ENCODE assay signal across 8 mouse cellular contexts in the genomic region with DNA sequence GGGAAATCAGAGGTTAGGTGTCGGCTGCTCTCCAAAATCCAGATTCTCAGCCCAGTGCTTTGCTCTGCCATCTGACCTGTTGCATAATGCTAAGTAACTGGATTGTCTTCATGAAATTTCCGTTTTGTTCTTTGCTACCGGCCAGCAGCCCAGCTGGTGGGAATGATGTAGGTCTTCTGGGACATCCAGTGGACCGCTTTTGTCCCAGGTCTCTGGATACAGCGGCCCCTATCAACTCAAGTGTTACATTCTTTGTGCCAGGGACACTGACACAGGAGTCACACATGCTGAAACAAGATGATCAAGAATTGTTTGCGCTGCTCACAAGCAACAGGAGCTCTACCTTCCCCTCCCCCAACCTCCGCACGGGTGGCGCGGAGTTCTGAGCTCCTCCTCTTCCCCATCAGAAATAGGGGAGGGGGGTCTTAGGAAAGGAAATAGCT. TPM values are rescaled to one million over a fixed set of nuclear protein-coding genes. Genes with fewer than 3 reads are reported as not detected.
DNase-seq lines count a peak whose midpoint lies in the region; TF ChIP-seq lines count a peak whose summit lies in the region.

No protein-coding gene starts in this region.

- TF ChIP-seq CTCF in cerebellum, adult 2 months (IDR thresholded peaks at IDR 0.05; ENCODE audit: borderline replicate concordance, insufficient read depth, low read depth, low read length), result no peak

- H3K4me3 ChIP-seq in midbrain, embryonic 10.5 days, result peak overlapping the region; percentile 82
- H3K4me3 ChIP-seq in cerebellum, adult 2 months (replicated peaks; ENCODE audit: insufficient read depth, low read depth, low read length), result no peak overlapping the region

- H3K9me3 ChIP-seq in midbrain, embryonic 10.5 days (replicated peaks), result no peaks in the 10 kb centered on the region

- H3K27ac ChIP-seq in midbrain, embryonic 10.5 days (replicated peaks), result peak overlapping the region; percentile 96
- H3K27ac ChIP-seq in cerebellum, adult 2 months (ENCODE audit: insufficient read depth, low read length), result no peak overlapping the region

- H3K27me3 ChIP-seq in midbrain, embryonic 10.5 days (ENCODE audit: low read depth, poor library complexity, severe bottlenecking), result no peaks in the 10 kb centered on the region
- H3K27me3 ChIP-seq in cerebellum, adult 2 months (ENCODE audit: control insufficient read depth, insufficient read depth, low read length), result no peaks in the 10 kb centered on the region

- peaks cover 64% of the 10 kb centered on the region for H3K4me1 ChIP-seq in midbrain, embryonic 10.5 days
- H3K4me1 ChIP-seq in cerebellum, adult 2 months (ENCODE audit: control insufficient read depth, insufficient read depth, low read length), result no peaks in the 10 kb centered on the region

- intact Hi-C loops in gastrocnemius, postnatal 14 days (cut with DNase I; ENCODE audit: low total_unique reads), result no loop called here

- H3K36me3 ChIP-seq in midbrain, embryonic 10.5 days, result peaks cover 27% of the 10 kb centered on the region

- peak; percentile 20 for DNase-seq in thymus, postnatal 4 days
- DNase-seq in thymus, postnatal 25 days, result no peak
- peak; percentile 30 for DNase-seq in gastrocnemius, postnatal 14 days
- peak; percentile 35 for DNase-seq in hindlimb bud, embryonic 11.5 days (ENCODE audit: extremely low spot score, low read depth, low spot score)
- DNase-seq in midbrain, embryonic 10.5 days (ENCODE audit: low spot score), result no peak
- no peak for DNase-seq in cerebellum, adult 2 months
- DNase-seq in c-Kit-positive CD71-positive TER-119-positive erythroid progenitor cells, embryonic 14.5 days (ENCODE audit: low spot score), result no peak
- DNase-seq in spleen, postnatal 4 days (ENCODE audit: low spot score in 2 of 2), result no peak

- WGBS in midbrain, embryonic 10.5 days, result 1% methylated on average over 10 of the region's 10 CpGs
- WGBS in cerebellum, adult 2 months, result 24% methylated on average over 10 of the region's 10 CpGs

- TF ChIP-seq POLR2A in cerebellum, adult 2 months (IDR thresholded peaks at IDR 0.05; ENCODE audit: borderline replicate concordance, insufficient read depth, low read length), result no peak

RNA-seq across cellular contexts. Expression of a gene that starts 0.7 kb away (rescaled TPM):
- total RNA-seq in gastrocnemius, postnatal 14 days (2021), result 10 to 100 TPM; 25.7 to 34.3 TPM
- 16.5 and 16.9 TPM in 2 replicates for polyA plus RNA-seq in midbrain, embryonic 10.5 days (2016; fragmentation: Nextera tagmentation; extraction: Ambion mirVana)
- 3.6 and 4.4 TPM in 2 replicates for polyA plus RNA-seq in cerebellum, adult 2 months (2012; rRNA removed)

Comparison
In these comparisons a context has a peak if more than half of its experiments do, and no peak if none do; other contexts are left out.
1. DNase-seq: peak in thymus, postnatal 4 days (single experiment), gastrocnemius, postnatal 14 days (single experiment) and hindlimb bud, embryonic 11.5 days (single experiment); none in thymus, postnatal 25 days (single experiment), midbrain, embryonic 10.5 days (single experiment), cerebellum, adult 2 months (0 of 2), c-Kit-positive CD71-positive TER-119-positive erythroid progenitor cells, embryonic 14.5 days (single experiment) and spleen, postnatal 4 days (0 of 2).